Mouse (Mus musculus) liver, adult 2 months (tissue): ENCODE data around the gene Ube2c. TPM values are rescaled to one million over a fixed set of nuclear protein-coding genes. Genes with fewer than 3 reads are reported as not detected.
A peak's percentile ranks its signal among the peaks of the same experiment; 100 is the strongest.

Source experiments
- DNase-seq: peaks from one replicate; pipeline ENCODE4 v3.0.0-alpha.2; 2011; ENCODE audit warnings: low read depth, low spot score; ENCODE audit errors: extremely low read depth
- H3K27ac ChIP-seq: fragments of 200-500 bp; replicated peaks from 2 replicates; pipeline ENCODE4 v1.5.1; 2012; ENCODE audit warnings: low read depth, mild to moderate bottlenecking, control low read depth, inconsistent platforms, low read length; ENCODE audit not compliant: insufficient read depth
- H3K27me3 ChIP-seq: fragments of 200-500 bp; 2 replicates; pipeline ENCODE4 v1.6.1; 2012; ENCODE audit warnings: mild to moderate bottlenecking, moderate library complexity, low read length, inconsistent platforms; ENCODE audit not compliant: control insufficient read depth, insufficient read depth
- H3K36me3 ChIP-seq: fragments of 200-500 bp; 2 replicates; pipeline ENCODE4 v1.6.1; 2012; ENCODE audit warnings: low read length, inconsistent platforms; ENCODE audit not compliant: control insufficient read depth, insufficient read depth
- H3K4me1 ChIP-seq: fragments of 200-500 bp; 2 replicates; pipeline ENCODE4 v1.6.1; 2011; ENCODE audit warnings: low read length; ENCODE audit not compliant: control insufficient read depth, insufficient read depth
- H3K4me3 ChIP-seq: fragments of 200-500 bp; 2 replicates; pipeline ENCODE4 v1.5.1; 2011; ENCODE audit warnings: low read depth, mild to moderate bottlenecking, control low read depth, low read length, moderate library complexity; ENCODE audit not compliant: insufficient read depth
- H3K79me2 ChIP-seq: fragments of 200-500 bp; 2 replicates; pipeline ENCODE4 v1.6.1; 2012; ENCODE audit warnings: inconsistent platforms, mild to moderate bottlenecking, low read length, moderate library complexity; ENCODE audit not compliant: control insufficient read depth, insufficient read depth
- H3K9ac ChIP-seq: fragments of 200-500 bp; 2 replicates; pipeline ENCODE4 v1.6.1; 2012; ENCODE audit warnings: low read depth, mild to moderate bottlenecking, control low read depth, inconsistent platforms, low read length
- CTCF ChIP-seq: fragments of 200-500 bp; IDR thresholded peaks from 2 replicates; pipeline ENCODE4 v1.5.1; 2011; ENCODE audit warnings: low read depth, low read length, control low read depth
- POLR2A ChIP-seq: fragments of 200-500 bp; IDR thresholded peaks from 2 replicates; pipeline ENCODE4 v1.6.1; 2011; ENCODE audit warnings: low read length, control low read depth; ENCODE audit not compliant: insufficient read depth; ENCODE audit errors: extremely low read depth
- WGBS: fragments of 180-500 bp; shearing (Covaris S2); methylation state at CpG from one replicate; pipeline ENCODE4 v1.1.7; 2018; 5-methylcytosine and 5-hydroxymethylcytosine counted together
- polyA plus RNA-seq: library from polyadenylated mRNA; depleted of rRNA; stranded (reverse); fragments of >200 nt; gene quantifications from 2 replicates; pipeline ENCODE4 v1.2.3, GENCODE M21; 2012; rRNA removed
- total RNA-seq: library from RNA; depleted of rRNA; stranded (reverse); fragments of >200 nt; gene quantifications from 2 replicates; pipeline ENCODE4 v1.2.3, GENCODE M21; 2014; rRNA removed

Gene Ube2c
- 0.18 and 1.9 TPM in 2 replicates for total RNA-seq
- 1.2 and 1.5 TPM in 2 replicates for polyA plus RNA-seq

- Histone ChIP-seq H3K79me2 (no peaks in the 10 kb centered on the region), H3K27me3 (no peaks in the 10 kb centered on the region), H3K27ac (no peak within 1 kb of the TSS; the same call in 1 of the 2 replicates), H3K9ac (peak within 1 kb of the TSS; percentile 53), H3K36me3 (peaks cover 3% of the 10 kb centered on the region; the same call in 1 of the 2 replicates), H3K4me3 (peak within 1 kb of the TSS; percentile 63), H3K4me1 (no peaks in the 10 kb centered on the region)
- DNase-seq = peak; percentile 93
- no peak for TF ChIP-seq POLR2A
- peak; percentile 26; the same call in 1 of the 2 replicates for TF ChIP-seq CTCF
- WGBS = 2% methylated on average over 53 of the region's 53 CpGs
Observed at GRCm38 (mm10) chr2:164769258-164770037, at the start of gene Ube2c. Ube2c (plus strand) TSS chr2:164769898.

GRCm38 (mm10) chr2:164723276-164723675 lies 46.4 kb upstream of the Ube2c start:
- peaks cover 6% of the 10 kb centered on the region for H3K4me1 ChIP-seq
- no peak for DNase-seq
- 67% methylated on average over 4 of the region's 4 CpGs for WGBS
- no peak overlapping the region for H3K27ac ChIP-seq
- no peaks in the 10 kb centered on the region for H3K27me3 ChIP-seq
- TF ChIP-seq CTCF (no peak), POLR2A (no peak)
- H3K9ac ChIP-seq = no peak overlapping the region
- no peaks in the 10 kb centered on the region for H3K79me2 ChIP-seq
- H3K36me3 ChIP-seq = no peaks in the 10 kb centered on the region
- no peak overlapping the region for H3K4me3 ChIP-seq

GRCm38 (mm10) chr2:164725895-164726619 lies 43.6 kb upstream of the Ube2c start:
- no peaks in the 10 kb centered on the region for H3K27me3 ChIP-seq
- H3K27ac ChIP-seq = no peak overlapping the region
- no peak overlapping the region for H3K9ac ChIP-seq
- no peak overlapping the region for H3K4me3 ChIP-seq
- no peaks in the 10 kb centered on the region for H3K79me2 ChIP-seq
- peak; percentile 52 for DNase-seq
- no peaks in the 10 kb centered on the region for H3K36me3 ChIP-seq
- TF ChIP-seq CTCF = peak; percentile 71
- no peak for TF ChIP-seq POLR2A
- WGBS = 19% methylated on average over 6 of the region's 6 CpGs
- peaks cover 6% of the 10 kb centered on the region for H3K4me1 ChIP-seq

- H3K27ac ChIP-seq = no peak overlapping the region
- no peaks in the 10 kb centered on the region for H3K27me3 ChIP-seq
- H3K9ac ChIP-seq = no peak overlapping the region
- no peaks in the 10 kb centered on the region for H3K79me2 ChIP-seq
- 85% methylated on average over 5 of the region's 5 CpGs for WGBS
- no peaks in the 10 kb centered on the region for H3K4me1 ChIP-seq
- no peaks in the 10 kb centered on the region for H3K36me3 ChIP-seq
- TF ChIP-seq POLR2A (no peak), CTCF (no peak)
- H3K4me3 ChIP-seq = no peak overlapping the region
- no peak for DNase-seq
Observed at GRCm38 (mm10) chr2:164731719-164732118, 38.0 kb upstream of the Ube2c start.

- WGBS = 83% methylated on average over 2 of the region's 2 CpGs
- Histone ChIP-seq H3K27me3 (no peaks in the 10 kb centered on the region), H3K36me3 (no peaks in the 10 kb centered on the region)
Observed at GRCm38 (mm10) chr2:164733259-164733658, 36.4 kb upstream of the Ube2c start.

More at GRCm38 (mm10) chr2:164733259-164733658, 36.4 kb upstream of the Ube2c start:
- Histone ChIP-seq H3K4me3 (no peak overlapping the region), H3K9ac (no peak overlapping the region), H3K4me1 (no peaks in the 10 kb centered on the region), H3K27ac (no peak overlapping the region), H3K79me2 (no peaks in the 10 kb centered on the region)
- TF ChIP-seq POLR2A (no peak), CTCF (no peak)
- DNase-seq = no peak
